Mouse (Mus musculus): ENCODE results near the gene Cfap44.

Gene Cfap44

GRCm38 (mm10) chr16:44394577-44395243, at the start of gene Cfap44:
Gene Cfap44 (plus strand): TSS chr16:44394796.
- no peak for DNase-seq (ENCODE audit: low read depth in 1 of 2, low spot score in 2 of 2)

- DNase-seq (ENCODE audit: low read depth in 1 of 2, low spot score in 2 of 2) = peak; percentile 71 to 90
Measured at GRCm38 (mm10) chr16:44347071-44347901, 47.3 kb upstream of the Cfap44 start, which contains the start of gene Spice1. Gene Spice1 (plus strand): TSS chr16:44347121.

- no peak for DNase-seq (ENCODE audit: low read depth in 1 of 2, low spot score in 2 of 2)
Measured at GRCm38 (mm10) chr16:44349801-44350397, 44.7 kb upstream of the Cfap44 start.

GRCm38 (mm10) chr16:44356291-44356690, 38.3 kb upstream of the Cfap44 start:
- no peak for DNase-seq (ENCODE audit: low read depth in 1 of 2, low spot score in 2 of 2)

GRCm38 (mm10) chr16:44357571-44358268, 36.9 kb upstream of the Cfap44 start:
- no peak for DNase-seq (ENCODE audit: low read depth in 1 of 2, low spot score in 2 of 2)

- DNase-seq (ENCODE audit: low read depth in 1 of 2, low spot score in 2 of 2) = no peak
Measured at GRCm38 (mm10) chr16:44361921-44362890, 32.4 kb upstream of the Cfap44 start.

GRCm38 (mm10) chr16:44365522-44365921, 29.1 kb upstream of the Cfap44 start:
- no peak for DNase-seq (ENCODE audit: low read depth in 1 of 2, low spot score in 2 of 2)

GRCm38 (mm10) chr16:44375459-44375858, 19.1 kb upstream of the Cfap44 start:
- no peak for DNase-seq (ENCODE audit: low read depth in 1 of 2, low spot score in 2 of 2)

GRCm38 (mm10) chr16:44380006-44380405, 14.6 kb upstream of the Cfap44 start:
- no peak for DNase-seq (ENCODE audit: low read depth in 1 of 2, low spot score in 2 of 2)

- no peak for DNase-seq (ENCODE audit: low read depth in 1 of 2, low spot score in 2 of 2)
Measured at GRCm38 (mm10) chr16:44381578-44381977, 13.0 kb upstream of the Cfap44 start.

GRCm38 (mm10) chr16:44383549-44383948, 11.0 kb upstream of the Cfap44 start:
- no peak for DNase-seq (ENCODE audit: low read depth in 1 of 2, low spot score in 2 of 2)

GRCm38 (mm10) chr16:44384251-44384650, 10.3 kb upstream of the Cfap44 start:
- no peak for DNase-seq (ENCODE audit: low read depth in 1 of 2, low spot score in 2 of 2)

- no peak for DNase-seq (ENCODE audit: low read depth in 1 of 2, low spot score in 2 of 2)
Measured at GRCm38 (mm10) chr16:44391877-44392548, 2.6 kb upstream of the Cfap44 start.

GRCm38 (mm10) chr16:44404933-44405332, 10.3 kb downstream of the Cfap44 start:
- DNase-seq (ENCODE audit: low read depth in 1 of 2, low spot score in 2 of 2) = no peak

GRCm38 (mm10) chr16:44407211-44407610, 12.6 kb downstream of the Cfap44 start:
- DNase-seq (ENCODE audit: low read depth in 1 of 2, low spot score in 2 of 2) = no peak

- no peak for DNase-seq (ENCODE audit: low read depth in 1 of 2, low spot score in 2 of 2)
Measured at GRCm38 (mm10) chr16:44408290-44408689, 13.7 kb downstream of the Cfap44 start.

- no peak for DNase-seq (ENCODE audit: low read depth in 1 of 2, low spot score in 2 of 2)
Measured at GRCm38 (mm10) chr16:44410176-44410575, 15.6 kb downstream of the Cfap44 start.

- DNase-seq (ENCODE audit: low read depth in 1 of 2, low spot score in 2 of 2) = no peak
Measured at GRCm38 (mm10) chr16:44417596-44417995, 23.0 kb downstream of the Cfap44 start.

GRCm38 (mm10) chr16:44421735-44422134, 27.1 kb downstream of the Cfap44 start:
- DNase-seq (ENCODE audit: low read depth in 1 of 2, low spot score in 2 of 2) = no peak

- DNase-seq (ENCODE audit: low read depth in 1 of 2, low spot score in 2 of 2) = no peak
Measured at GRCm38 (mm10) chr16:44423499-44423898, 28.9 kb downstream of the Cfap44 start.

Data from monocyte, adult 2 months (primary cell).